Mouse (Mus musculus) cerebellum, postnatal 25 days (tissue): ENCODE results near the gene Slc5a3.

Source experiments
- DNase-seq, 2 experiments: peaks; one replicate each; pipeline ENCODE4 v3.0.0; 2021; ENCODE audit warnings: mixed read lengths in 2 of 2

Gene Slc5a3

GRCm38 (mm10) chr16:92127226-92127625 is 69.1 kb downstream of the Slc5a3 start:
- no peak for DNase-seq

DNA sequence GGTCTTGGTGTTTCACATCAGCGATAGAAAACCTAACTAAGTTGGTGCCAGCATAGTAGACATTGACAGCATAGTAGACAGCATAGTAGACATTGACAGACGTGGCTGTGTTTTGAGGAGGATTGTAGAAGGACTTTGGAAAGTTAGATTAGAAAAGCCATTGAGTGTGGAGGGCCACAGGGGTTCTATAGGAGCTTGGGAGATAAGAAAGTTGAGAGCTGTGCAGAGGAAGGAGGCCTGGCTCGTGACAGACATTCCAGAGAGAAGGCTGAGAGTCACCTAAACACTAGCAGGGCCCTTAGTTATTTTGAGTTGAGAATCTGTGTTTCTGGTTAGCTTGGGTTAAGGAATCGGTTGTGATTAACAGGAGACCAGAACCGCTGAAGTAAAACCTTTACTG is 69.5 kb downstream of the Slc5a3 start:
- no peak for DNase-seq

DNA sequence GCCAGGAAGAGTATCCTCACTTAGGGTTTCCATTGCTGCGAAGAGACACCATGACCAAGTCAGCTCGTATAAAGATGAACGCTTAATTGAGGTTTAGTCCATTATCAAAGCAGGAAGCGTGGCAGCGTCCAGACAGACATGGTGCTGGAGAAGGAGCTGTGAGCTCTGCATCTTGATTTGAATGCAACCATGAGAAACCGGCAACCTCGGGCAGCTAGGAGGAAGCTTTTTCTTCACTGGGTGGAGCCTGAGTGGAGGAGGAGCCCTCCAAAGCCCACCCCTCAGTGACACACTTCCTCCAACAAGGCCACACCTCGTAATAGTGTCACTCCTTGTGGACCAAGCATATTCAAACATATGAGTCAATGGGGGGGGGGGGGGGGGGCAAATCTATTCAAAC is 71.7 kb downstream of the Slc5a3 start:
- DNase-seq: no peak

- no peak for DNase-seq
These were observed 74.4 kb downstream of the Slc5a3 start for GRCm38 (mm10) chr16:92132511-92132910.

- no peak for DNase-seq
These were observed 76.1 kb downstream of the Slc5a3 start for GRCm38 (mm10) chr16:92134148-92134764.

DNA sequence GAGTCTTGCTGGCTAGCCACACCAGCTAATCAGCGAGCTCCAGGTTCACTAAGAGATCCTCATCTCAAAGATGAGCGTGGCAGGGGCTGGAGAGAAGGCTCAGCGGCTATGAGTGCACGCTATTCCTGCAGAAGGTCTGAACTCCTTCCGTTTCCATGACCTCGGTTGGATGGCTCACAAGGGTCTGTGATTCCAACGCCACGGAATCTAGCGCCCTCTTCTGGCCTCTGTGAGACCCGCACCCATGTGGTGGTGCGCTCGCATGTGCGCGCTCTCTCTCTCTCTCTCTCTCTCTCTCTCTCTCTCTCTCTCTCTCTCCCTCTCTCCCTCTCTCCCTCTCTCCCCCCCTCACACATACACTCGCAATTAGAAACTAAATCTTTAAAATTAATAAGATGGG is 78.2 kb downstream of the Slc5a3 start:
- no peak for DNase-seq
